Mouse (Mus musculus): ENCODE results near the gene Atp5c1.

DNA sequence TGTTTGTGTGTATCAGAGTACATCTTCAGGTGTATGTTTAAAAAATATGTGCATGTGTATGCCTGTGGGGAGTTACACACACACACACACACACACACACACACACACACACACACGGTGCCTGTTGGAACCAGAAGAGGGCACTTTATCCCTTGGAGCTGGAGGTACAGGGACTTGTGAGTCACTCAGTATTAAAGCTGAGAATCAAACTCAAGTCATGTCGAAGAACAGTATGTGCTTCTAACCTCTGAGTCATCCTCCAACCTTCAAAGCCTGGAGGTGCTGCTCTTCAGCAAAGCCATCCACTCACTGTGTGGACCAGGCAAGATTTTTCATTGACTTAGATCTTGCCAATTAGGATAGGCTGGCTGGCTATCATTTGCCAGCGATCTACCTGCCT lies 41.5 kb upstream of the Atp5c1 start:
- no peak for TF ChIP-seq CTCF (IDR thresholded peaks at IDR 0.05; ENCODE audit: low read depth, low read length)
- TF ChIP-seq POLR2A (IDR thresholded peaks at IDR 0.05; ENCODE audit: borderline replicate concordance, low read depth, low read length): no peak

All from bone marrow macrophage, adult 2 months (primary cell).